Mouse (Mus musculus) bone marrow, adult 2 months (tissue): ENCODE data around the gene Gpr152.

Experiments used
- CTCF ChIP-seq: fragments of 200-500 bp; IDR thresholded peaks from 2 replicates; pipeline ENCODE4 v1.5.1; 2011; ENCODE audit warnings: low read length, control low read depth; ENCODE audit not compliant: control insufficient read depth, insufficient read depth
- POLR2A ChIP-seq: fragments of 200-500 bp; IDR thresholded peaks from 2 replicates; pipeline ENCODE4 v1.6.1; 2011; ENCODE audit warnings: low read depth, mild to moderate bottlenecking, control low read depth, low read length, borderline replicate concordance; ENCODE audit not compliant: control insufficient read depth

DNA sequence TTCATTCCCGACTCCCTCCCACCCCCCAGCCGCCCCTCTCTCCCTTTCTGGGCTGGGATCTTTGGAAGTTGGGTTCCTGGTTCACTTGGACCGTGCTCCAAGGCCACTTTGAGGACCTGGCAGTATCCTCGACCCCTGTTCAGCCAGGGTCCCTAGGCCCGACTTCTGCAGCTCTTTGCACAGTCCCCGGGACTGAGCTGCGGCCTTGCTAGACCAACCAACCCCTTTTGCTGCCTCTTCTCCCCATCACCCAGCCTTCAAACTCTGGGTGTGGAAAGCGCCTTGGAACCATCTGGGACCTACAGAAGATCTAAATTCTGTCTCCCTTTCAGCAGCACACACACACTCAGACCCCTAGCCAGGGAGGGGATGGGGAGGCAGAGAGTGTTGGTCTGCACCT is 9.2 kb downstream of the Gpr152 start:
- no peak for TF ChIP-seq POLR2A
- no peak for TF ChIP-seq CTCF
